Mouse (Mus musculus): ENCODE data around the gene 5730409E04Rik. TPM values are rescaled to one million over a fixed set of nuclear protein-coding genes. Genes with fewer than 3 reads are reported as not detected.

The 5730409E04Rik gene
- total RNA-seq, 2 experiments from 2014 or later = 69.4 to 75.7 TPM

GRCm38 (mm10) chr4:126636330-126636729 lies 26.7 kb downstream of the 5730409E04Rik start:
- DNase-seq (ENCODE audit: low spot score in 2 of 2) = no peak

GRCm38 (mm10) chr4:126637446-126637845 lies 27.8 kb downstream of the 5730409E04Rik start:
- DNase-seq (ENCODE audit: low spot score in 2 of 2) = no peak

- DNase-seq (ENCODE audit: low spot score in 2 of 2) = no peak
Observed at GRCm38 (mm10) chr4:126639339-126639738, 29.7 kb downstream of the 5730409E04Rik start.

- DNase-seq (ENCODE audit: low spot score in 2 of 2) = peak; percentile 40 to 70
Observed at GRCm38 (mm10) chr4:126641901-126642300, 32.3 kb downstream of the 5730409E04Rik start.

GRCm38 (mm10) chr4:126643815-126644214 lies 34.2 kb downstream of the 5730409E04Rik start:
- no peak for DNase-seq (ENCODE audit: low spot score in 2 of 2)

GRCm38 (mm10) chr4:126644333-126644963 lies 34.8 kb downstream of the 5730409E04Rik start:
- no peak for DNase-seq (ENCODE audit: low spot score in 2 of 2)

- DNase-seq (ENCODE audit: low spot score in 2 of 2) = no peak
Observed at GRCm38 (mm10) chr4:126647996-126648910, 38.6 kb downstream of the 5730409E04Rik start.

GRCm38 (mm10) chr4:126653148-126653547 lies 43.5 kb downstream of the 5730409E04Rik start:
- DNase-seq (ENCODE audit: low spot score in 2 of 2) = peak in 1 of 2 experiments; percentile 6

GRCm38 (mm10) chr4:126655356-126655755 lies 45.7 kb downstream of the 5730409E04Rik start:
- no peak for DNase-seq (ENCODE audit: low spot score in 2 of 2)

- DNase-seq (ENCODE audit: low spot score in 2 of 2) = peak; percentile 12 to 15
Observed at GRCm38 (mm10) chr4:126661249-126661648, 51.6 kb downstream of the 5730409E04Rik start.

Small RNA genes lying within 50 kb of the gene (microRNA-seq; reads per million reads assigned to microRNA genes)
- 0 reads per million in 2 experiments for gene Mir7119

Other genes with a start within 250 kb of the 5730409E04Rik start
- 10 to 100 TPM; 33.2 to 35.6 TPM for gene Ago3, start 180.3 kb upstream of the 5730409E04Rik start, total RNA-seq (2021)
- 10 to 100 TPM; 48.4 to 49.4 TPM for gene Ago1, start 141.2 kb upstream of the 5730409E04Rik start, total RNA-seq (2021)
- 1 to 10 TPM; 8.5 to 9.7 TPM for gene Ago4, start 76.3 kb upstream of the 5730409E04Rik start, total RNA-seq (2021)
- 1 to 10 TPM in 1 of 2 experiments, under 1 TPM in 1; 0.98 to 3.2 TPM for gene Clspn, start 52.9 kb upstream of the 5730409E04Rik start, total RNA-seq (2021)
- gene Psmb2, start 67.8 kb downstream of the 5730409E04Rik start, total RNA-seq (2021) = 100 to 1,000 TPM; 101 to 103 TPM
- not detected for gene Tfap2e, start 126.4 kb downstream of the 5730409E04Rik start, total RNA-seq (2021)
- 1,000 to 10,000 TPM; 1,037 to 1,100 TPM for gene Ncdn, start 143.6 kb downstream of the 5730409E04Rik start, total RNA-seq (2021)
- gene AU040320, start 143.7 kb downstream of the 5730409E04Rik start, total RNA-seq (2021) = 10 to 100 TPM; 53.4 to 61.8 TPM

Data from left cerebral cortex, adult 18-20 months (tissue).